Mouse (Mus musculus) left cerebral cortex, adult 18-20 months (tissue): ENCODE results near the gene Fancl. TPM values are rescaled to one million over a fixed set of nuclear protein-coding genes. Genes with fewer than 3 reads are reported as not detected.

ENCODE experiments used
- DNase-seq, 2 experiments: peaks; one replicate each; pipeline ENCODE4 v3.0.0; 2021 to 2022; ENCODE audit warnings: low spot score in 2 of 2, mixed read lengths in 1 of 2
- total RNA-seq, 2 experiments: library from RNA; stranded (reverse); gene quantifications; 2 replicates each; pipeline ENCODE4 v1.2.3; 2021

Gene Fancl
- total RNA-seq, 2 experiments from 2014 or later = 6.9 to 8.5 TPM

- DNase-seq = peak in 1 of 2 experiments; percentile 23
Observed at GRCm38 (mm10) chr11:26489761-26490466, 104.0 kb downstream of the Fancl start.

GRCm38 (mm10) chr11:26495951-26496350 is 110.0 kb downstream of the Fancl start:
- no peak for DNase-seq

- DNase-seq = no peak
Observed at GRCm38 (mm10) chr11:26513683-26514082, 127.7 kb downstream of the Fancl start.

- DNase-seq = no peak
Observed at GRCm38 (mm10) chr11:26516086-26516485, 130.2 kb downstream of the Fancl start.

GRCm38 (mm10) chr11:26518991-26519390 is 133.1 kb downstream of the Fancl start:
- DNase-seq = no peak

Other genes with a start within 250 kb of the Fancl start
- gene 5730522E02Rik, start 175.4 kb upstream of the Fancl start, total RNA-seq = 10 to 100 TPM; 10.6 to 12.3 TPM
- not detected for gene Gm6899, start 207.1 kb downstream of the Fancl start, total RNA-seq
- 1 to 10 TPM; 4.0 to 5.9 TPM for gene Vrk2, start 207.9 kb downstream of the Fancl start, total RNA-seq